Mouse (Mus musculus): Measurements from ENCODE around the gene Fam171a1. TPM values are rescaled to one million over a fixed set of nuclear protein-coding genes. Genes with fewer than 3 reads are reported as not detected.

Gene Fam171a1
- polyA plus RNA-seq, 1 experiment, result 10.0 TPM

GRCm38 (mm10) chr2:3150324-3150723 lies 36.3 kb downstream of the Fam171a1 start:
- Histone ChIP-seq H3K4me1 (ENCODE audit: control insufficient read depth, insufficient read depth, insufficient read length, low read length) (peaks cover 24% of the 10 kb centered on the region), H3K27ac (replicated peaks; ENCODE audit: low read depth, low read length) (no peak overlapping the region), H3K4me3 (ENCODE audit: insufficient read depth, low read depth, low read length) (no peak overlapping the region)

GRCm38 (mm10) chr2:3151336-3151735 lies 37.3 kb downstream of the Fam171a1 start:
- no peak overlapping the region for H3K27ac ChIP-seq (replicated peaks; ENCODE audit: low read depth, low read length)

GRCm38 (mm10) chr2:3154091-3154665 lies 40.2 kb downstream of the Fam171a1 start:
- peaks cover 32% of the 10 kb centered on the region for H3K4me1 ChIP-seq (ENCODE audit: control insufficient read depth, insufficient read depth, insufficient read length, low read length)
- no peak overlapping the region for H3K4me3 ChIP-seq (ENCODE audit: insufficient read depth, low read depth, low read length)
- no peak overlapping the region for H3K27ac ChIP-seq (replicated peaks; ENCODE audit: low read depth, low read length)

More at GRCm38 (mm10) chr2:3151336-3151735, 37.3 kb downstream of the Fam171a1 start:
- Histone ChIP-seq H3K4me1 (ENCODE audit: control insufficient read depth, insufficient read depth, insufficient read length, low read length) (peaks cover 26% of the 10 kb centered on the region), H3K4me3 (ENCODE audit: insufficient read depth, low read depth, low read length) (no peak overlapping the region)

GRCm38 (mm10) chr2:3154986-3155385 lies 41.0 kb downstream of the Fam171a1 start:
- H3K4me1 ChIP-seq (ENCODE audit: control insufficient read depth, insufficient read depth, insufficient read length, low read length), result peaks cover 33% of the 10 kb centered on the region
- H3K27ac ChIP-seq (replicated peaks; ENCODE audit: low read depth, low read length), result no peak overlapping the region
- H3K4me3 ChIP-seq (ENCODE audit: insufficient read depth, low read depth, low read length), result no peak overlapping the region

GRCm38 (mm10) chr2:3157030-3157429 lies 43.0 kb downstream of the Fam171a1 start:
- Histone ChIP-seq H3K27ac (replicated peaks; ENCODE audit: low read depth, low read length) (no peak overlapping the region), H3K4me1 (ENCODE audit: control insufficient read depth, insufficient read depth, insufficient read length, low read length) (peaks cover 33% of the 10 kb centered on the region), H3K4me3 (ENCODE audit: insufficient read depth, low read depth, low read length) (no peak overlapping the region)

- H3K27ac ChIP-seq (replicated peaks; ENCODE audit: low read depth, low read length), result no peak overlapping the region
- peaks cover 33% of the 10 kb centered on the region for H3K4me1 ChIP-seq (ENCODE audit: control insufficient read depth, insufficient read depth, insufficient read length, low read length)
- no peak overlapping the region for H3K4me3 ChIP-seq (ENCODE audit: insufficient read depth, low read depth, low read length)
Observed at GRCm38 (mm10) chr2:3157661-3158344, 43.8 kb downstream of the Fam171a1 start.

- peaks cover 34% of the 10 kb centered on the region for H3K4me1 ChIP-seq (ENCODE audit: control insufficient read depth, insufficient read depth, insufficient read length, low read length)
- H3K4me3 ChIP-seq (ENCODE audit: insufficient read depth, low read depth, low read length), result no peak overlapping the region
- no peak overlapping the region for H3K27ac ChIP-seq (replicated peaks; ENCODE audit: low read depth, low read length)
Observed at GRCm38 (mm10) chr2:3158682-3159412, 44.8 kb downstream of the Fam171a1 start.

GRCm38 (mm10) chr2:3161578-3161977 lies 47.6 kb downstream of the Fam171a1 start:
- no peak overlapping the region for H3K4me3 ChIP-seq (ENCODE audit: insufficient read depth, low read depth, low read length)

GRCm38 (mm10) chr2:3163501-3164076 lies 49.6 kb downstream of the Fam171a1 start:
- Histone ChIP-seq H3K27ac (replicated peaks; ENCODE audit: low read depth, low read length) (no peak overlapping the region), H3K4me3 (ENCODE audit: insufficient read depth, low read depth, low read length) (no peak overlapping the region), H3K4me1 (ENCODE audit: control insufficient read depth, insufficient read depth, insufficient read length, low read length) (peaks cover 36% of the 10 kb centered on the region)

More at GRCm38 (mm10) chr2:3161578-3161977, 47.6 kb downstream of the Fam171a1 start:
- H3K4me1 ChIP-seq (ENCODE audit: control insufficient read depth, insufficient read depth, insufficient read length, low read length), result peaks cover 43% of the 10 kb centered on the region
- no peak overlapping the region for H3K27ac ChIP-seq (replicated peaks; ENCODE audit: low read depth, low read length)

GRCm38 (mm10) chr2:3165037-3165600 lies 51.1 kb downstream of the Fam171a1 start:
- Histone ChIP-seq H3K27ac (replicated peaks; ENCODE audit: low read depth, low read length) (no peak overlapping the region), H3K4me1 (ENCODE audit: control insufficient read depth, insufficient read depth, insufficient read length, low read length) (peaks cover 29% of the 10 kb centered on the region), H3K4me3 (ENCODE audit: insufficient read depth, low read depth, low read length) (no peak overlapping the region)

- Histone ChIP-seq H3K4me1 (ENCODE audit: control insufficient read depth, insufficient read depth, insufficient read length, low read length) (peaks cover 25% of the 10 kb centered on the region), H3K27ac (replicated peaks; ENCODE audit: low read depth, low read length) (no peak overlapping the region), H3K4me3 (ENCODE audit: insufficient read depth, low read depth, low read length) (no peak overlapping the region)
Observed at GRCm38 (mm10) chr2:3165890-3166605, 52.0 kb downstream of the Fam171a1 start.

- H3K4me3 ChIP-seq (ENCODE audit: insufficient read depth, low read depth, low read length), result no peak overlapping the region
- H3K4me1 ChIP-seq (ENCODE audit: control insufficient read depth, insufficient read depth, insufficient read length, low read length), result peaks cover 25% of the 10 kb centered on the region
- H3K27ac ChIP-seq (replicated peaks; ENCODE audit: low read depth, low read length), result no peak overlapping the region
Observed at GRCm38 (mm10) chr2:3168719-3169402, 54.8 kb downstream of the Fam171a1 start.

- Histone ChIP-seq H3K4me3 (ENCODE audit: insufficient read depth, low read depth, low read length) (no peak overlapping the region), H3K4me1 (ENCODE audit: control insufficient read depth, insufficient read depth, insufficient read length, low read length) (peaks cover 22% of the 10 kb centered on the region), H3K27ac (replicated peaks; ENCODE audit: low read depth, low read length) (no peak overlapping the region)
Observed at GRCm38 (mm10) chr2:3169403-3169747, 55.4 kb downstream of the Fam171a1 start.

- Histone ChIP-seq H3K4me1 (ENCODE audit: control insufficient read depth, insufficient read depth, insufficient read length, low read length) (peaks cover 14% of the 10 kb centered on the region; the same call in 1 of the 2 replicates), H3K4me3 (ENCODE audit: insufficient read depth, low read depth, low read length) (no peak overlapping the region), H3K27ac (replicated peaks; ENCODE audit: low read depth, low read length) (no peak overlapping the region)
Observed at GRCm38 (mm10) chr2:3171774-3172173, 57.8 kb downstream of the Fam171a1 start.
